Mouse (Mus musculus): ENCODE data around the gene Pld1.

Pld1 gene

DNA sequence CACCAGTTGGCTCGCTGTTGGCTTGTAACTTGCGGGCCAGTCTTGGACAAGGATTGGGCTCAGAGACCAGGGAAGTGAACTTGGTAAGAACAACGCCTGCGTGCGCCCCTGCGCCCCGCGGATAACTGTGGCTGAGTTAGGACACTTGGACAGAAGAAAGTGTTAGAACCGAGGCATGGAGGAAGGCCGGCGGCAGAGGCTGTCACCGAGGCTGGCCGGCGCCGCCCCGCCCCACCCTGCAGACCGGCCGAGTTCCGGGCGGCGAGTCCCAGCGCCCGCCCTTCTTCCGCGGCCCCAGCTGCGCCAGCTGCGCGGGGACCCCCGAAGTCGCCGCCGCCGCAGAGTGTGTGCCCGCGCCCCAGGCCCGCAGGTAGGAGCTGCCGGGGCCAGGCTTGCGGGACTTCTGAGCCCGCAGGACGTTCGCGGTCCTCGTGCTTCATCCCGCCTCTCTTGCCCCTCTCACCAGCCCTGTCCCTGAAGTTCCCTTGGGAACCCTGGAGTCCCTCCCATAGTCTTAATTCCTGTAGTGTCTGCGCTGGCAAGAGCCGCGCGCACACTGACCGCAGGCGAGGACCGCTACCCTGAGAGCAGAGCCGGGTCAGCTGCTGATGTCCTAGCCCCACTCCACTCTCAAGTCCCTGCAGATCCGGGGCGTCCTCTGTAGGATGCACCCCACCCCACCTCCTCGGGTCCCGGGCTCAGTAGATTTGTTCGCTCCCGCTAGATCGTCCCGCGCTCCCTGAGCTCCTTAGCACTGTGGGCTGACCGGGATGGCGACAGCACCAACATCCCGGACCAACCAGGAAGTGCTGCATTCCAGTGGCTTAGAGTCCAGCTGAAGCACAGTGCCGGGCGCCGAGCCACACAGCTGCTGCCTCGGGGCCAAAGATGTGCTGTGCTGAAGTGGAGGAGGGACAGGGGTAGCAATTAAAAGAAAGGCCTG lies at the start of gene Pld1:
TSS of gene Pld1 (plus strand) at position 315 of the 943 bp plus-strand sequence.
- peak; percentile 5 for DNase-seq

DNA sequence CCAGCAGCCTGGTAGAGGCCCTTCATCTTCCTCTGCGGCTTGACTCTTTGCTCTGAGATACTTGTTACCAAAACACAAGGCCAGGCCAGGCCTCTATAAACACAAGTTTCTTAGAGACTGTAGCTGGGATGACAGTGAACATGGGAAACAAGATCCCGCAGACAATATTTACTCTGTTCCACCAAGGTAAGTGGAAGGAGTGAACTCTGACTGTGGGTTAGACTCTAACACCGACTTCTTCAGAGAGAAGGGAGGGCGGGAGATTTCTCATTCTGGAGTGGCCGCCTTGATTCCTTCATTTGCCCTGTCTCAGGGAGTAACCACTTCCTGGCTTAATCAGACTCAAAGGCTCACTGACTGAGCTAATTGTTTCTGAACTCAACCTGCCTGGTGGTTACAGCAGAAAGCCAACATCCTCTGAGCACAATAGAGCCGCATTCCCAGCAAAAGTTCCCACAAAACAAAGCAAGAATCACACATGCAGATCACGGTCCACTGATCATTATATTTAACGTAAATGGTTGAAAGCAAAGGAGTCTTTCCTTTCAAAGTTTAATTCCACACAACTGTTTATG lies 42.1 kb upstream of the Pld1 start, which contains the start of gene Tmem212:
TSS of gene Tmem212 (minus strand) at position 51 of the 575 bp plus-strand sequence.
- no peak for DNase-seq

DNA sequence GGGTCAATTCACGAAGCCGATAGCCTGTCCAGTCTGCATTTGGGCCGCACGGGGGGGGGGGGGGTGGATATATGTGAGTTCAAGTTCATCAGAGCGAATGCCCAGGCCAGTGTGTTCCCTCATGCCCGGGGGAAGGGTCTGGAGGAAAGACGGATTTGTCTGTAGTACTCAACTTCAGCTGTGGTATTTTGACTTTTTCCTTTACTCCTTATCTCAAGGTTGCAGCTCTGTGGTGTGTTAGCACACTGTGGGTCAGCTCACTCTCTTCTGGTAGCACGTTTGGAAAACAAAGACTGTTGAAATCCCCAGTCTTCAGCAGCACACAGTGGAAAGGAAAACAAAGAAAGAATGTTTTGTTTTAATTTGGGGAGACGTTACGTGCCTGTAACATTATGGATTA lies 40.3 kb upstream of the Pld1 start:
- DNase-seq, result no peak

DNA sequence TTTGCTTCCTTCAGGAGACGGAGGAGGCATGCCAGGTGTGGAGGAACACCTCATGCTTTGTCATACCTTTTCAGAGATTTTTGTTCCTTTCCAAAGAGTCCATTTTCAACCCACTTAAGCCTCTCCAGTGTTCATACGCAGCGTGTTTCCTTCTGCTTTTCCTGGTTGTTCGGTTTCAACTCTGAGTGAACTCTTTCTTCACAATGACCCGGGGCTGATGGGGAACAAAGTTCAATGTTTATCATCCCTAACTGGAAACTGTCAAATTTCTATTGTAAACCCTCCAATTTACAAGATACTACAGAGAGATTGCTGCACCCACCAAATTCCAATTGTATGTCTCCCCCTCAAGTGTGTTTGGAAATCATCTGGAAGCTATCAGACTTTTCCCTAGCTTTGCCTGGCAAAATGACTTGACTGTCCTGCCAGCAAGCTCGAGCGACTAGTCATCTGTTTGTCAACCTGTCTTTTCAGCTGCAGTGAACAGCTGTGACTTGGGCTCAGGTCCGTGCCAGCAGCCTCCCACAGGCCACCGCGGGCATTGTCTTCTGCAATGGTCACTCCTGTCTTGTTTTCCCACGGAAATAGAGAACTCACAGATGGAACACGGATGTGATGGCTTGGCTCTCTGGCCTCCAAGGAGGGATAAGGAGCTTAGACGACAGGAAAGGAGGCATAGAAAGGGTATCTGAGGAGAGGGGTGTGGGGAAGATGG lies 39.3 kb upstream of the Pld1 start:
- DNase-seq, result no peak

DNA sequence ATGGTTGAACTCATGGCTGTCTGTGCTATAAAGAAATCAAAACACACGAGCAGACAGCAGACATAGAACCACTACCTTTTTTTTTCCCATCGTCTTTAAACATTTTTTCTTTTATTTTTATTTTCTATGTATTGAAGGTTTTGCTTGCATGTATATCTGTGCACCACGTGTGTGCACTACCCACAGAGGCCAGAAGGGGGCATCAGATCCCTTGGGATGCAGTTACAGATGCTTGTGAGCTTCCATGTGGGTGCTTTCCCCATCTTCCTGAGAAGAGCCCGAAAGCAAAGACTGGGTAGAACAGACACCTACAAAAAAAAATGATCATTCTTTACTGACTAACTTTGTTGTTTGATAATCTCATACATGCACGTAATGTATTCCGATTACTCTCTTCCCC lies 36.6 kb upstream of the Pld1 start:
- DNase-seq, result no peak

DNA sequence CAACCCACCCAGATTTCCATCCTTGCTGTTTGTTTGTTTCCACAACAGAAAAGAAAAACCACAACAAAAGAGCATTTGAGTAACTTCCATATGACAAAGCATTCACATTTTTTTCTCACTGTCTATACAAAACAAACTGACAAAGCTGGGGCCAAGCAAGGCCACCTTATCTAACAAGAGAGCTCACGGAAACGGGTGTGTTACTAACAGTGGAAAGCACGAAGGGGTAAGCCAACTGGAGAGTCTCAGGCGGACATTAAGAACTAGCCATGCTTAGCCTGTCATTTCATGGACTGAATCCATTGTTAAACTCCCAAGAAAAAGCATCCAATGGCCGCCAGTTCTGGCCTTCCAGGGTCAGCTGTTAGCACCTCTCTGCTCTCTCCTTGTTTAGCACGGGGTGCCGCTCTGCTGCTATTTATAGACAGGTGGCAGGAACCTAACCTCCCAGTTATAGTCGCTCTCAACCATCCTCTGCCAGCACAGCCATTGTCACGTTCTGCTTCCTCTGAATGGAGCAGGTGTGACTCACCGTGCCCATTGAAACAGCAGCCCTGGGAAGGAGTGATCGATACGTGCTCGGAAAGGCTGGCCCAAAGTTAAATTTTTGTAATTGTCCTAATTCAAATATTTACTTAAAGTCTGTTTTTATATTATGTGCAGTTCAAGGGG lies 33.7 kb upstream of the Pld1 start:
- DNase-seq, result no peak

DNA sequence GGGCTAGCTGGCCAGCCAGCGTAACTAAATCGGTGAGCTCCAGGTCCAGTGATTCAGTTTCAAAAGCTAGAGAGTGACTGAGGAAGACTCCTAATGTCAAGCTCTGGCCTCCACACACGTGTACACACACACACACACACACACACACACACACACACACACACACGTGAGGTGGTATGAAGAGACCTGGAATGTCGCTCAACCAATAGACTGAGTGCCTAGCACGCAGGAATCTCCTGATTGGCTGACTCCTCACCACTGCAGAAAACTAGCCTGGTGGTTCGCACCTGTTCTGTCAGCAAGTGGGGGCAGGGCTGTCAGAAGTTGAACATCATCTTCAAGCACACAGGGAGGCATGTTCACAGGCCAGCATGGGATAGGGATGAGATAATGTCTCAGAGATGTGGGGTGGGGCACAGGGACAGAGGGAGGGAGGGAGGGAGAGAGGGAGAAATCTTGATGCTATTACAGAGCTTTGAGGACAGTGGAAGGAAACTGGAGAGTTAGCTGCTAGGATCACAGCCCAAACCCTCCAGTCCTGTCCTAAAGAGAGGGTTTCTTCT lies 31.8 kb upstream of the Pld1 start:
- DNase-seq, result no peak

DNA sequence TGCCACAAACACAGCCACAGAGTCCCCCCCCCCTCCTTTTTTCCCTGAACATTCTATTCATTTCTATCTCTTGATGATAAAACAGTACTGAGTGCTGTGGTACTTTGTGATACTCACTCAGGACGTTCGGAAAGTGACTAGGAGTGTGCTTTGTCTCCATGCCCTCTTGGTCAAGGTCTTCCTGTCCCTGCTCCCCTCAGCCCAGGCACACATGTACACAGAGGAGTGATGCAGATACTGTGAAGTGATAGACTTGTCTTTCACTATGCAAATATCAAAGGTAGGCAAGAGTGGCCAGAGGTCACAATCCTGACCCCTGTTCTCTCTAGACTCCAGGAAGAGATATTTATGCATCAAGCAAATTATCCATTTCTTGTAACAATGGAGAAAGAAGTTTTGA lies 31.2 kb upstream of the Pld1 start:
- no peak for DNase-seq

DNA sequence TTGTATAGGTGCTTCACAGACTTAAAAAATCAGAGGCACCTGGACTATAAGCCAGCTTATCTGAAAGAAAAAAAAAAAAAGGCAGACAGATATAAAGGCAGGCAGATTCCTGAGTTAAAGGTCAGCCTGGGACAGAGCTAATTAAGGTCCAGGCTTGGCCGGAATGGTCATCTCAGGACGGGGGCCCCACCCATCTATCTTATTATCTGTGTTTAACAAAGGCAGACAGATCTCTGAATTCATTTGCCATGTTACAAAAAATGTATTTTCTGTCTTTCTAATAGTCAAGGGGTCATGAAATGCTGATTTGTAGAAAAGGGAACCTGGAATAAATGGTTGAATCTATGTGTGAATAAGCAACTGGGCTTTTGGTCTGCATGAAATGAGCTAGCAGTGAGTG lies 30.2 kb upstream of the Pld1 start:
- no peak for DNase-seq

DNA sequence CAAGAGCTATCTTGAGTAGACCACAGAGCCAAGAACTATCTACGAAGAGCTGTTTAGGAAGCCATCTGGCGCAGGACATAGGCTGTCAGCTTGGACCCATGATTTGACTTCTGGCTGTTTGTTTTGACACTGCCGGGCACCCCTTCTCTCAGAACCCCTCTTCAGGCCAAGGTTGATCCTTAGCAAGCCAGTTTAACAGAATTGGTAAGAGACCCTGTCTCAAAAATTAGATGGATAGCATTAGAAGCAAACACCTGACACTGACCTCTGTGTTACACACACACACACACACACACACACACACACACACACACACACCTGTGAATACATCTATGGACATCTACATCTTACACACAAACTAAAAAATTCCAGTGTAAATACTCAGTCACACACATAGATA lies 29.5 kb upstream of the Pld1 start:
- no peak for DNase-seq

DNA sequence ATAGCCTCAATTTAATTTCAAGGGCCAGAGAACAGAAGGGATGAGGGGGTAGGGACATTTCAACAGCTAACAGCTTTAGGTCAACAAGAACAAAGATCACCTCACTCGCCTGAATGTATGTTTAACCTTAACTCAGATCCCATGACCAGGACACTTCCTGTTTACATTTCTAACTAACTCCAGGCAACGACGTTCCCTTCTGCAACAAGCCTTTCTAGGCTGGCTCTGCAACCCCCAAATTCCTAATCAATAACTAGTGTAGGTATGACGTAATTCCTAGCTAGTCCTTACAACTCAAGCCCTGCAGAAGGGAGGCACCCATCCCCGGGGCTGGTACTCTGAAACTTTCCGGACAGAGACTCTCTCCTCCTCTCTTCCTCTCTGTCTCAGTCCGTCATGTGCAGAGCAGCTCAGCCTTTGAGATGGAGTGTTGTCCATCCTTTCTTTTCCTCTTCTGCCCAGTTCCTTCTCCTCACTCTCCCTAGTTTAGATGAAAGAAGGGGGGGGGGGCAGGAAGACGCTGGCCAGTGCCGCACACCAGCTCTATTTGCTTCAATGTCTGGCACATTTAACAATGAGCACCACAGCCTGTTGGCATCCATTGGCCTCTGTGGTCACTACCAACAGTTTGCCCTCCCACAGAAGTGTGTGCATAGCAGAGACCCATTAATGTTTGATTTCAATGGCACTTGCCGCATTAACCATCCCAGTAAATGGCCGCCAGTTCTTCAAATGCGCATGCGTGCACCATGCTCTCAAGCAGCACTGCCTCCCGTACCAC lies 19.6 kb upstream of the Pld1 start:
- DNase-seq, result no peak

DNA sequence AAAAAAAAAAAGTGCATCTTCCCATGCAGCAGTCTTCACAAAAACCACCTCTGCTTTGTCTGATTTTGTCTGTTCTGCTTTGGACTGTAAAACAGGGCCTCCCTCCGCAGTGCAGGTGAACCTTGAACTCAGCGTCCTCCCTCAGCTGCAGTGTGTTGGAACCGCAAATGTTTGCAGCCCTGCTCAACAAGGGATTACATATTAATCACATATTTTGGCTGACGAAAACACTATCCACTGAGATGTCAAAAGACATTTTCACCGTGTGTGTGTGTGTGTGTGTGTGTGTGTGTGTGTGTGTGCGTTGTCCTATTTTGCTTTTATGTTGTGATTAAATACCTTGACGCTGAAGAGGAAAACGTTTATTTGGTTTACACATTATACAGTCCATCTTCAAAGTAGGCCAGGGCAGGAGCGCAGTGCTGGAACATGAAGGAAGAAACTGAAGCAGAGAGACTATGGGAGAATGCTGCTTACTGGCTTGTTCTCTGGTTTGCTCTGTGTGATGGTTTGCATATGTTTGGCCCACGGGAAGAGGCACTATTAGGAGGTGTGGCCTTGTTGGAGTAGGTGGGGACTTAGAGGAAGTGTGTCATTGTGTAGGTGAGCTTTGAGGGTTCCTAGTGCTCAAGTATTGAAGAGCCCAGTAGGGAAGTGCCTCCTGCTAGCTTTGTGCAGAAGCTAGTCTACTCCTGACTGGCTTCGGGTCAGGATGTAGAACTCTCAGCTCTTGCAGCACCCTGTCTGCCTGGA lies 17.1 kb upstream of the Pld1 start:
- DNase-seq, result no peak

DNA sequence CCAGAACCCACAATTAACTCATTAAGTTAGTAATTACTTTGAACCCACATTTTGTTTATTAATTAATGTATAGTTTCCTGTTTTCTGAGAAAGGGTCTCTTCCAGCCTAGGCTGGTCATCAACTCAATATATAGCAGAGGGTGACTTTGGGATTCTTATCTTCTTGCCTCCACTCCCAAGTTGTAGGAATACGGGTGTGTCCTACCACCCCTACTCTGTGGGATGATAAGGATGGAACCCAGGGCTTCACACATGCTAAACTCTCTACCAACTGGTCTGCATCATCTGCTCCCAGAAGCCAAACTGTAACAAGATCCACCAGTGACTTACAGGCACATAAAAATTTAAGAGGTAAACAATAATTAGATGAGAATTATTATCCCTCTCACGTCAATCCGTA lies 14.5 kb upstream of the Pld1 start:
- no peak for DNase-seq

DNA sequence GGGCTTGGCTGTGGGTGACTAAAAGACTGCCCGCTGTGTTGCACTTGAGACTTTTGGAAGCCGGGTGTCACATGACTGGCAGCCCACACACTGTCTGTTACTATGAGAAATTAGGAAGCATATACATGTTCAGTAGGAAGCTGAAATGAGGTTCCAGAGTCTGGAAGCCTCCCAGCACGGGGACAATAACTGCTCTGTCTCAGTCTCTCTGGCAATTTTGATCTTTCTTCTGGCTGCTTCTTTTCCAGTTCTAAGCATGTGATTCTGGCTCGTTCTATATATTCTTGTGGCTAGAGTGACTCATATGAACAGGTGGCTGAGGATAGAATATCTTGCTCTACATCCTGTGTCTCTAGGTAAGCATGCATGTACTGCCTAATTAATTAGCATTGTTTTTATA lies 9.3 kb upstream of the Pld1 start:
- no peak for DNase-seq

DNA sequence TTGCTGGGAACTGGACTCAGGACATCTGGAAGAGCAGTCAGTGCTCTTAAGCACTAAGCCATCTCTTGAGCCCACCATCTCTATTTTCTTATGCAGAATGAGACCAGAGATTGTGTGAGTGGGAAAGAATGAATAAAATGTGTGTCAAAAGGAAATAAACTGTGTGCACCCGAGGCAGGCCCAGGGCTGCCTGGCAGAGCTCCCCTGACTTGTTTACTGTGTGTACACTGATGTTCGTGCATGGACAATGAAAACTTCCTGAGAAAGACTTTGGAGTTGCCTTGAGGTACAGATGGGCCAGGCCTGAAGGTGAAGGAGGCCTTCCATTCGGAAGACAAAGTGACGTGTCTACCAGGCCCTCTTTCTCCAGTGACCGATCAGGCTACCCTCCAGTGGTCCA lies 6.1 kb upstream of the Pld1 start:
- DNase-seq, result no peak

DNA sequence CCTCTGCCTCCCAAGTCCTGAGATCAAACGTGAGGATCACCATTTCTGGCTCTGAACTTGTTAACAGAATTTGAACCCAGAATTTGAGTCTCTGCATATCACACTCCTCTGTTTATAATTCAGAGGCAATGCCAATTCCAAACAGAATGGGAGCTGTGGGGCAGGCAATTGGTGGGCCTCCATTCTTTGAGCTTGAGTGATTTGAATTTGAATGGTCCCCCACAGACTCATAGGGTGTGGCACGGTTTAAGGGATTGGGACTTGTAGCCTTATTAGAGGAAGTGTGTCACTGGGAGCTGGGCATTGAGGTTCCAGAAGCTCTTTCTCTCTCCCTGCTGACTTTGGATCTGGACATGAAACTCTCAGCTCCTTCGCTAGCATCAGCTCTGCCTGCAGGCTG lies 2.9 kb upstream of the Pld1 start:
- DNase-seq, result no peak

DNA sequence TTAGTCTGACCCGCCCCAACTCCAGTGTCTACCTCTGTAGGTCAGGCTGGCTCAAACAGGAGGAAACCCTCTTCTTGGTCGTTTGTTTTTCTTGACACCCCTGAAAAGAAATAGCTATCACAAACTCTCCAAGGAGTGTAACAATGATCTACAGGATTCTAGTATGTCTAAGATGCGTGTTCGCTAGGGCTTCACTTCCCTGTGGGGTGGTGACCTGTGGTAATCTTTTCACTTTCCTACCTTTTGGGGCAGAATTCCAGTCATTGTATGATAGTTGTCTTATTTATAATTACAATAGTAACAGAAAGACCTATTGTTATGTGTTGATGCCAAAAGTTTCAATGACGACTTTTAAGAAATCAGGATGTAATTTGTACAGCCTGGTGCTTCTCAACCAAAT lies 1.8 kb upstream of the Pld1 start:
- DNase-seq, result no peak

DNA sequence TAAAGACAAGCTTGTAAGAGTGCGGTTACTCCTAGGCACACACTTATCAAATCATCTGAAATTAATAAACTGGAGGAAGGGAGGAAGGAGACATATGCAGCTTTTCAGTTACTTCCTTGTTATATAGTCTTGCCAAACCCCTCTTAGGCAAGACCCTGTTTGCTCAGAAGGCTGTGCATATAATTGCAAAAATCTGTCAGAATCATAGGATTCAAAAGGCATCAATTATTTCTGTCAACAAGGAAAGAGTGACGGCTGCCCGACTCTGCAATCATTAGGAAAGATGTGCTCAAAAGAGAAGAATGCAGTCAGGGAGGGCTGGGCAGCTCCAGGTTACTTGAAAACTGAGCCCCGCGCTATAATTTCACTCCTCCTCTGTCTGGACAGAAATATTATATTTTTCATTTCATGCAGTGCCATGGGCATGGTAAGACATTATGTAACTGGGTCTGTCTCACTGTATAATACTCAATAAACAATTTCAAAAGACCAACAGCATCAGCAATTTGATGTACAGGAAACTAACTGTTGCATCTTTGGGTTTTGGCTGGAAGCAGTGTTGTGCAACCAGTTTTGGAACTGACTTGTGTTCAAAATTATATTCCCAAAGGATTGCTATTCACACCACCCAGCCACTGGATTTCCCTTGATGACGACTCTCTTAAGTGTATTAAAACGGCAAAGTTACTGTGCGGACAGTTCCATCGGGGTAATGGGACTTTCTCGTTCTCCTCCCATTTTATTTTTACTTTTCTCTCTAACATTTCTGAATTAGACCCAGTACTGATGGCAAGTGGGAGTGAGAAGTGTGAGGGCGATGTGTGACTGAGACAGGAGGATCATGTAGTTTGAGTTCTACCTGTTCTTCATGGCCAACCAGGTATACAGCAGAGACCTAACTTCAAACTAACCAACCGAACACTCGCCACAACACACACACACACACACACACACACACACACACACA lies 1.1 kb upstream of the Pld1 start:
- no peak for DNase-seq

DNA sequence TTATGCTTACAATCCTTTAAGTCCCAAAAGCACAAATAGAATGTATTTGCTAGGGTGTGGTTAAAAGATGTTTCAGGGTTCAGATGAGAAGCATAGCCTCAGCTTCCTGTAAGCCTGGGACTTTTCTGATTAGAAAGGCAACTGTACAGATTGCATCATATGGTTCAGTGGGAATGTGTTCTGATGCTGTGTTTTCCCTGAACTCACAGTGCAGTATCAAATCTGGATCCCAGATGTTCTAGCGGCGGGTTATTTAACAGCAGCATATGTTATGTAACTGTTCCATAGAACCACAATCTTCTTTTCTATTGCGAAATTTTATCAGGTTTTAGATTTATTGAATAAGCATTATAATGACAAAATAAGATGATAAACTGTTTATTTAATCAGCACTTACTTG lies 3.1 kb downstream of the Pld1 start:
- no peak for DNase-seq

DNA sequence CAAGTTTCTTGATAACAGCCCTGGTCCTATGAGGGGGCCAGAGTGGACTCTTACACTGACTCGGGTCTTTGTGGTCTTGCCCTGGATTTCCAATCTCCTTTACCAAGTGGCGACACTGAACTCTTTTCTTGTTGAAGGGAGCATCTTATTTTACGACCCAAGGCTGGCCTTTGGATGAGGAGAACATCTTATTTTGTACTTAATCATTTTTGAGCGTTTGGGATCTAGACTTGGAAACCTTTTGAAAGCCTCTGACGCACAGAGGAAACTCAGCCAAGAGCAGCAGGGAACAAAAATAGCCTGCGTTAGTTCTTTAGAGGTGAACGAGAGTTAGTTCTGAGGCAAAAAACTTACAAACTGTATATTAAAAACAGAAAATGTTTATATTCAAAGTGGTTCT lies 4.5 kb downstream of the Pld1 start:
- no peak for DNase-seq

Measured in cerebellum, adult 8-10 months (tissue).